Mouse (Mus musculus): ENCODE measurements at regions not wholly inside any gene's neighbourhood (a gene's known extent, or its start where the extent isn't known, plus 50 kb on each side); places are given as distances from the start of the nearest gene placed in this dataset.

DNA sequence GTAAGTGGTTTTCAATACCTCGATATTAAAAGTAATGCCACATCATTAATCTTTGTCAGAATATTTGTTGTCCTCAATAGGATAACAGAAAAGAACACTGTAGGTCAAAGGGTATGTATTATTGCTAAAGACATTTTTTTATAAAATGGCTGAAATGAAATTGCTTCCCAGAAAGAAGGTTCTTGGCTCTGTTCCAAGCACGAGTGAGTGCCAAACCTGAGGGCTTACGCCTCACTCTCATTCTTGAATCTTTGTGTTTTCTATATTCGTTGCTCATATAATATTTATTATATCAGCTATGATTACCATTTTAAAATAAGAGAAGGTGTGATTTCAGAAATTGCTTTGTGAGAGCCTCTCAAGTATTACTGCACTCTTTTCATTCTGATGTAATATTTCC lies 57.0 kb upstream of the Ppfia2 start:
- TF ChIP-seq CTCF (IDR thresholded peaks at IDR 0.05; ENCODE audit: borderline replicate concordance, extremely low read depth, insufficient read depth, insufficient read length): no peak
- TF ChIP-seq POLR2A (IDR thresholded peaks at IDR 0.05; ENCODE audit: borderline replicate concordance, extremely low read depth, insufficient read depth, insufficient read length, poor library complexity, severe bottlenecking): no peak
